Comparison of ENCODE assay signal across 25 mouse cellular contexts in genomic region chr19:42211936-42212335, GRCm38 (mm10). TPM values are rescaled to one million over a fixed set of nuclear protein-coding genes. Genes with fewer than 3 reads are reported as not detected.
"Had no signal": no experiment of that assay in that cellular context is flagged by ENCODE, and none has a peak within 500 bp of the region (broad histone marks: within the 10 kb centered on the region; RNA-seq: fewer than 3 reads in every experiment).

No protein-coding gene starts in this region.

- H3K4me1 ChIP-seq: heart, embryonic 15.5 days; limb, embryonic 13.5 days; limb, embryonic 15.5 days; liver, embryonic 12.5 days had no signal

- H3K27me3 ChIP-seq: hindbrain, embryonic 15.5 days had no signal

- DNase-seq: gastrocnemius, adult 2 months; gastrocnemius, postnatal 14 days; gastrocnemius, postnatal 36 days; heart, adult 11 months; heart, adult 2 months; heart, postnatal 14 days; heart, postnatal 36 days; kidney, adult 11 months; kidney, adult 2 months; kidney, adult 9 months; kidney, postnatal 14 days; kidney, postnatal 36 days; layer of hippocampus, adult 9-11 months; layer of hippocampus, postnatal 36 days had no signal

- H3K9me3 ChIP-seq: heart, embryonic 13.5 days; heart, embryonic 15.5 days; hindbrain, embryonic 13.5 days; hindbrain, embryonic 15.5 days; kidney, embryonic 15.5 days; limb, embryonic 13.5 days; limb, embryonic 15.5 days; liver, embryonic 12.5 days had no signal

- ATAC-seq: intestine, embryonic 16.5 days; liver, embryonic 12.5 days had no signal

- H3K36me3 ChIP-seq: heart, embryonic 13.5 days; heart, embryonic 15.5 days; hindbrain, embryonic 13.5 days; hindbrain, embryonic 15.5 days; kidney, embryonic 15.5 days; limb, embryonic 13.5 days; limb, embryonic 15.5 days; liver, embryonic 12.5 days had no signal

- H3K4me3 ChIP-seq: gastrocnemius, adult 2 months; heart, adult 2 months; heart, embryonic 13.5 days; heart, embryonic 15.5 days; hindbrain, embryonic 13.5 days; hindbrain, embryonic 15.5 days; kidney, embryonic 15.5 days; limb, embryonic 13.5 days; limb, embryonic 15.5 days; liver, embryonic 12.5 days had no signal

RNA-seq across cellular contexts. Expression of gene Sfrp5, which starts 9.9 kb away (rescaled TPM):
- total RNA-seq: liver, adult 2 months had no signal

RNA-seq across cellular contexts. Expression of gene Golga7b, which starts 35.4 kb away (rescaled TPM):
- total RNA-seq: hematopoietic stem cell, adult 5-6 weeks; liver, adult 2 months had no signal
